Mouse (Mus musculus) lung, postnatal 0 days (tissue): Measurements from ENCODE around the gene Mtif2. TPM values are rescaled to one million over a fixed set of nuclear protein-coding genes. Genes with fewer than 3 reads are reported as not detected.
"Not testable (repeated sequence)": the region's sequence is repeated elsewhere in the genome, so short reads cannot be mapped to it uniquely, and the experiment has no call there.

Source experiments
- ATAC-seq: fragments of 200-750 bp; cut with Nextera tagmentation; 2 replicates; pipeline ENCODE4 v1.8.0; 2017; ENCODE audit warnings: moderate library complexity
- DNase-seq: peaks from one replicate; pipeline ENCODE4 v3.0.0-alpha.2; 2016; ENCODE audit warnings: low spot score
- H3K27ac ChIP-seq: fragments of 300-500 bp; sonication (generic); 2 replicates; pipeline ENCODE4 v1.5.1; 2014; ENCODE audit warnings: antibody characterized with exemption, mild to moderate bottlenecking, low read length, mixed read lengths
- H3K27me3 ChIP-seq: fragments of 300-500 bp; sonication (generic); replicated peaks from 2 replicates; pipeline ENCODE4 v1.6.1; 2014; ENCODE audit warnings: low read length, mixed read lengths; ENCODE audit not compliant: insufficient read depth
- H3K36me3 ChIP-seq: fragments of 300-500 bp; sonication (generic); 2 replicates; pipeline ENCODE4 v1.6.1; 2014; ENCODE audit warnings: low read length, mixed read lengths; ENCODE audit not compliant: insufficient read depth
- H3K4me1 ChIP-seq: fragments of 300-500 bp; sonication (generic); 2 replicates; pipeline ENCODE4 v1.6.1; 2014; ENCODE audit warnings: antibody characterized with exemption, low read depth, low read length, mixed read lengths; ENCODE audit not compliant: insufficient read depth
- H3K4me2 ChIP-seq: fragments of 300-500 bp; sonication (generic); replicated peaks from 2 replicates; pipeline ENCODE4 v1.6.1; 2014; ENCODE audit warnings: low read depth, mild to moderate bottlenecking, low read length, moderate library complexity, mixed read lengths
- H3K4me3 ChIP-seq: fragments of 300-500 bp; sonication (generic); 2 replicates; pipeline ENCODE4 v1.5.1; 2014; ENCODE audit warnings: low read depth, low read length
- H3K9ac ChIP-seq: fragments of 300-500 bp; sonication (generic); replicated peaks from 2 replicates; pipeline ENCODE4 v1.6.1; 2014; ENCODE audit warnings: low read depth, mild to moderate bottlenecking
- H3K9me3 ChIP-seq: fragments of 300-500 bp; sonication (generic); 2 replicates; pipeline ENCODE4 v1.6.1; 2016; ENCODE audit warnings: low read length, mixed read lengths
- CTCF ChIP-seq: IDR thresholded peaks from 2 replicates; pipeline ENCODE4 v1.5.1; 2016; ENCODE audit warnings: antibody characterized with exemption, mild to moderate bottlenecking
- EP300 ChIP-seq: IDR thresholded peaks from 2 replicates; pipeline ENCODE4 v1.6.1; 2016; ENCODE audit warnings: antibody characterized with exemption, mild to moderate bottlenecking, control low read depth
- WGBS: fragments of 180-500 bp; shearing (Covaris S2); extraction: QIAGEN DNeasy Blood & Tissue Kit; methylation state at CpG from one replicate; pipeline ENCODE4 v1.1.7; 2014; 5-methylcytosine and 5-hydroxymethylcytosine counted together
- polyA plus RNA-seq: library from polyadenylated mRNA; unstranded; fragments of >200 nt; fragmentation: Nextera tagmentation; extraction: Ambion mirVana; gene quantifications from 2 replicates; pipeline ENCODE4 v1.2.1, GENCODE M21; 2015

Gene Mtif2
- polyA plus RNA-seq, 1 experiment from 2014 or later = 23.8 TPM

DNA sequence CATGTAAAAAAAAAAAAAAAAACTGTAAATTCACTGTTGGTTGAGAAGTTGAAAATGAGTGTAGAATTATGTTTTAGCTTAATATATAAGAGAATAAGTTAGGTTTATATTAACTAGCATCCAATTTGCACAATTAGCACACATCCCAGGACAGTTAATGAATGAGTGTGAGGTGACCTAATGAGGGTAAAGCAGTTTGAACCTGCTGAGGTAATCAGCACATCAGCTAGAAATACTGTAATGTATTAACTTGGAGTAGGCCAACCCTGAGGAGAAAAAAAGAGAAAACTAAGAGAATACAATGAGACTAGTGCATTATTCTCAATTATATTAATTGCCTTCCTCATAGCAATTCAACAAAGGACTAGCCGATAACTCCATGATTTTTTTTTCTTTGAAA is 16.8 kb upstream of the Mtif2 start:
- TF ChIP-seq CTCF = no peak
- TF ChIP-seq EP300 = no peak
- ATAC-seq (no peak), DNase-seq (no peak)
- H3K9me3 ChIP-seq = no peaks in the 10 kb centered on the region
- no peaks in the 10 kb centered on the region for H3K27me3 ChIP-seq
- 97% methylated on average over 1 of the region's 1 CpGs for WGBS
- H3K27ac ChIP-seq = no peak overlapping the region
- no peaks in the 10 kb centered on the region for H3K36me3 ChIP-seq
- H3K4me1 ChIP-seq = peaks cover 2% of the 10 kb centered on the region; the same call in 1 of the 2 replicates
- H3K4me2 ChIP-seq = no peak overlapping the region
- H3K9ac ChIP-seq = no peak overlapping the region
- H3K4me3 ChIP-seq = no peak overlapping the region

GRCm38 (mm10) chr11:29512818-29513535 is 13.2 kb upstream of the Mtif2 start:
- no peaks in the 10 kb centered on the region for H3K36me3 ChIP-seq
- H3K27me3 ChIP-seq = no peaks in the 10 kb centered on the region
- no peak overlapping the region for H3K4me2 ChIP-seq
- TF ChIP-seq CTCF (peak; percentile 11; the same call in 1 of the 2 replicates), EP300 (no peak)
- ATAC-seq (no peak), DNase-seq (no peak)
- no peak overlapping the region for H3K9ac ChIP-seq
- no peak overlapping the region for H3K4me3 ChIP-seq
- H3K27ac ChIP-seq = no peak overlapping the region
- no peaks in the 10 kb centered on the region for H3K9me3 ChIP-seq
- 90% methylated on average over 4 of the region's 4 CpGs for WGBS
- peaks cover 6% of the 10 kb centered on the region; the same call in 1 of the 2 replicates for H3K4me1 ChIP-seq

GRCm38 (mm10) chr11:29514325-29514681 is 11.9 kb upstream of the Mtif2 start:
- no peaks in the 10 kb centered on the region for H3K9me3 ChIP-seq
- no peaks in the 10 kb centered on the region for H3K36me3 ChIP-seq
- peak overlapping the region; percentile 71 for H3K9ac ChIP-seq
- peak overlapping the region; percentile 57 for H3K4me2 ChIP-seq
- DNase-seq (peak; percentile 14), ATAC-seq (no peak; the same call in 1 of the 2 replicates)
- H3K4me3 ChIP-seq = peak overlapping the region; percentile 75
- peak overlapping the region; percentile 79 for H3K27ac ChIP-seq
- TF ChIP-seq CTCF (no peak), EP300 (no peak)
- WGBS = 15% methylated on average over 10 of the region's 10 CpGs
- no peaks in the 10 kb centered on the region for H3K27me3 ChIP-seq
- H3K4me1 ChIP-seq = peaks cover 6% of the 10 kb centered on the region; the same call in 1 of the 2 replicates

DNA sequence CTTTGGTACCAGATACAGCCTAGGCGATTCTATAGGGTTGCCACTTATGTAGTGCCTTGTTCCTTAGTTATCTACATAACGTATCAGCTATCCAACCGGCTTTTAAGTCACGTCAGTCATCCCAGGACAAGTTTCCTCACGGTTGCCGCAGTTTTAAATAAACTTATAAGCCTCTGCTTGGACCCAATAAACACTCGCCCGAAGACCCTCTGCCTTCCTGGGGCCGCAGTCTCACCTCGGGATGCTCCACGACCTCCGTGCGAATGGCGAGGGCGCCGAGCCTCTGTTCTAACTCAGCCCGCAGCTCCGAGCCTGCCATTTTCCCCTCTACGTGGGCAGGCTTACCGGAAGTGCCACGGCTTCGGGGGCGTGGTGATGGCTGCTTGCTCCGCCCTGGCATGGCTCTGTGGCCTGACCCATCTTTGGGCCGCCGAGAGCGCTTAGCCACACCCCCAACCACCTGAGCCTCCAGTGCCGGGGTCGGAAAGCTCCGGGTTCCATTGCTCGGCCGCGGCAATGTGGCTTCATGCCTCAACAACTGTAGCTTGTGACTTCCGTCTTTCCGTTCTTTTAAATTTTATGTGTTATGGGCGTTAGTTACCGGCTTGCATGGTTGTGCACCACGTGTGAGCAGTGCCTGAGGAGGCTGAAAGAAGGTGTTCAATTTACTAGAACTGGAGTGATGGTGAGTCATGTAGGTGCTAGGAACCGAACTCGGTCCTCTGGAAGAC is 11.4 kb upstream of the Mtif2 start, which contains the start of gene Prorsd1:
Gene Prorsd1, minus strand, starts transcription at position 352 of the 731 bp plus-strand sequence.
- H3K27me3 ChIP-seq = no peaks in the 10 kb centered on the region
- DNase-seq (peak; percentile 93), ATAC-seq (peak; percentile 100)
- WGBS = 2% methylated on average over 40 of the region's 40 CpGs
- no peaks in the 10 kb centered on the region for H3K9me3 ChIP-seq
- H3K9ac ChIP-seq = peak within 1 kb of the TSS; percentile 71
- H3K36me3 ChIP-seq = no peaks in the 10 kb centered on the region
- peak within 1 kb of the TSS; percentile 57 for H3K4me2 ChIP-seq
- H3K27ac ChIP-seq = peak within 1 kb of the TSS; percentile 79
- no peak for TF ChIP-seq EP300
- no peak for TF ChIP-seq CTCF
- peaks cover 6% of the 10 kb centered on the region; the same call in 1 of the 2 replicates for H3K4me1 ChIP-seq
- H3K4me3 ChIP-seq = peak within 1 kb of the TSS; percentile 75

DNA sequence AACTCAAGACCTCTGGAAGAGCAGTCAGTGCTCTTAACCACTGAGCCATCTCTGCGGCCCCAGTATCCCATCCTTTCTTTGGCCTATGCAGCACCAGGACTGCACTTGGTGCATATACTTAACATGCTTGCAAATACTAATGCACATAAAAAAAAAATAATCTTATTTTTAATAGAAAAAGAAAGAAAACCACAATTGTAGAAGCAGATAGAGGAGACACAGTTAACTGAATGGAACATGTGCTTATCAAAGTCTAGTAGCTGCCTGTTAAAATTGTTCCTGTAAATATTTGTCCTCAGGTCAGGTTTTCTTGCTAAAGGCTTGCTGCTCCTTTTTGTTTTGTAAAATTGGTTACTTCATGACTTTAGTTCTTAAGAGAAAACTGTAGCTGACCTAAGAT is 12.0 kb downstream of the Mtif2 start:
- H3K4me2 ChIP-seq = no peak overlapping the region
- no peaks in the 10 kb centered on the region for H3K4me1 ChIP-seq
- no peak for ATAC-seq
- 100% methylated on average over 1 of the region's 1 CpGs for WGBS
- H3K9me3 ChIP-seq = no peaks in the 10 kb centered on the region
- H3K27ac ChIP-seq = no peak overlapping the region
- no peak overlapping the region for H3K9ac ChIP-seq
- peaks cover 25% of the 10 kb centered on the region for H3K36me3 ChIP-seq
- no peak overlapping the region for H3K4me3 ChIP-seq
- TF ChIP-seq EP300 (no peak), CTCF (no peak)
- no peak for DNase-seq
- H3K27me3 ChIP-seq = no peaks in the 10 kb centered on the region

DNA sequence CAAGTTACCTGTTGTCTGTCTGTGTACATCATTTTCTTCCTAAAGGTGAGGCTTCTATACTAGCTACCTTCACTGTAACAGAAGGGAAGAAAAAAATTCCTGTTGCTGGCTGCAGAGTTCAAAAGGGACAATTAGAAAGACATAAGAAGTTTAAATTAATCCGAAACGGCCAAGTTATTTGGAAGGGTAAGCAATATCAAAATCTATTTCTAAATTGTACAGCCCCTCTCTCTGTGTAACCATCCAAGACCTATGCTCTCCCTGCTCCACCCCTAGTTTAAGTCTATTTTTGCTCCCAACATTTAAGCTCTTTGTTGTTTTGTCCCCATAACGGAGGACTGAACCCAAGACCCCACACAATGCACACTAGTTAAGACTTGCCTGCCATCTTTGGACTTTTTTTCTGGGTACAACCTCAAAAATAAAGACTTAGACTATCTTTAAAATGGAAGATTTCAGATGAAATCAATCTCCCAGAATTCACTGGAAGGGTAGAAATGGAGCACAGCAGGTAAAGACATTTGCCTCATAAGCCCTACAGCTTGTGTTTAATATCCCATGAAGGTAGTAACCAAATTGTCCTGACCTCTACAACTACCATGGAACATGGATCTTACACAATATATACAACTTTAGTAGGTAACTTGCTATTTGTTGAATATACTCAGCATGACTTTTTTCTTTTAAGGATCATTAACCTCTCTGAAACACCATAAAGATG is 18.2 kb downstream of the Mtif2 start:
- WGBS = 84% methylated on average over 3 of the region's 3 CpGs
- no peak overlapping the region for H3K27ac ChIP-seq
- no peaks in the 10 kb centered on the region for H3K27me3 ChIP-seq
- H3K9ac ChIP-seq = no peak overlapping the region
- DNase-seq = no peak
- ATAC-seq = no peak
- no peaks in the 10 kb centered on the region for H3K9me3 ChIP-seq
- H3K36me3 ChIP-seq = peaks cover 6% of the 10 kb centered on the region; the same call in 1 of the 2 replicates
- TF ChIP-seq CTCF = no peak
- no peak for TF ChIP-seq EP300
- H3K4me3 ChIP-seq = no peak overlapping the region
- H3K4me2 ChIP-seq = no peak overlapping the region
- H3K4me1 ChIP-seq = peaks cover 3% of the 10 kb centered on the region; the same call in 1 of the 2 replicates

DNA sequence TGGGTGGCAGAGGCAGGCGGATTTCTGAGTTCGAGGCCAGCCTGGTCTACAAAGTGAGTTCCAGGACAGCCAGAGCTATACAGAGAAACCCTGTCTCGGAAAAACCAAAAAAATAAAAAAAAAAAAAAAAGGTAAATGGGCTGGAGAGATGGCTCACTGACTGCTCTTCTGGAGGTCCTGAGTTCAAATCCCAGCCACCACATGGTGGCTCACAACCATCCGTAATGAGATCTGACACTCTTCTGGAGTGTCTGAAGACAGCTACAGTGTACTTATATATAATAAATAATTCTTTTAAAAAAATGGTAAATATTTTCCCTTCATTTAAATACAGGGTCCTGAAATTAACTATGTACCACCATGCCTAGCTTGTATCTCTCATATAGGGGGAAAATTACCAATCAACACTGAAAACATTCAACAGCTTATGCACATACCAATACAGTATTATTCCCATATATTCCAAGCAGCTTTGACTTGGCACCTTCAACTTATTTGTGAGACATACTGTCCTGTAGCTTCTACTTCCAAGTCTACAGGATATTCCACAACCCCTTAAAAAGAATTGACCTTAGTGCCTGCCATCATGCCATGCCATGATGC is 19.0 kb downstream of the Mtif2 start:
- 93% methylated on average over 4 of the region's 4 CpGs for WGBS
- not testable (repeated sequence) for H3K36me3 ChIP-seq, H3K4me1 ChIP-seq, ATAC-seq, DNase-seq, H3K4me2 ChIP-seq, H3K9ac ChIP-seq, H3K27ac ChIP-seq, H3K27me3 ChIP-seq, H3K9me3 ChIP-seq, H3K4me3 ChIP-seq

- not testable (repeated sequence) for H3K4me1 ChIP-seq, H3K9ac ChIP-seq, H3K27ac ChIP-seq, H3K27me3 ChIP-seq, H3K4me3 ChIP-seq, ATAC-seq, DNase-seq, H3K36me3 ChIP-seq, H3K9me3 ChIP-seq
- peak overlapping the region; percentile 70; the same call in 1 of the 2 replicates for H3K4me2 ChIP-seq
- 69% methylated on average over 2 of the region's 2 CpGs for WGBS
Observed at GRCm38 (mm10) chr11:29546297-29546696, 20.1 kb downstream of the Mtif2 start.
